Mouse (Mus musculus): ENCODE results near the gene Zfand3.

- TF ChIP-seq CTCF (IDR thresholded peaks at IDR 0.05; ENCODE audit: extremely low read depth, insufficient read length, insufficient replicate concordance, low read depth, low read length) (no peak), POLR2A (IDR thresholded peaks at IDR 0.05; ENCODE audit: low read depth, low read length) (no peak)
These were observed 177.0 kb downstream of the Zfand3 start for GRCm38 (mm10) chr17:30181554-30181953.

Measured in small intestine, adult 2 months (tissue).